Mouse (Mus musculus) limb, embryonic 14.5 days (tissue): ENCODE measurements around the gene Tomm6. TPM values are rescaled to one million over a fixed set of nuclear protein-coding genes. Genes with fewer than 3 reads are reported as not detected.

Experiments
- ATAC-seq: fragments of 200-750 bp; cut with Nextera tagmentation; 2 replicates; pipeline ENCODE4 v1.8.0; 2017; ENCODE audit warnings: low read depth, moderate number of reproducible peaks, moderate TSS enrichment; ENCODE audit not compliant: low FRiP score
- DNase-seq: peaks from one replicate; pipeline ENCODE4 v3.0.0-alpha.2; 2015; ENCODE audit warnings: low spot score
- H3K27ac ChIP-seq: fragments of 300-500 bp; sonication (generic); replicated peaks from 2 replicates; pipeline ENCODE4 v1.5.1; 2014; ENCODE audit warnings: low read depth, mild to moderate bottlenecking, low read length, moderate library complexity, mixed read lengths
- H3K27me3 ChIP-seq: fragments of 300-500 bp; sonication (generic); 2 replicates; pipeline ENCODE4 v1.6.1; 2014; ENCODE audit warnings: low read length, mixed read lengths; ENCODE audit not compliant: control insufficient read depth, insufficient read depth
- H3K36me3 ChIP-seq: fragments of 300-500 bp; sonication (generic); 2 replicates; pipeline ENCODE4 v1.6.1; 2014; ENCODE audit warnings: mild to moderate bottlenecking, low read length, moderate library complexity, mixed read lengths; ENCODE audit not compliant: control insufficient read depth, insufficient read depth
- H3K4me1 ChIP-seq: fragments of 300-500 bp; sonication (generic); 2 replicates; pipeline ENCODE4 v1.6.1; 2014; ENCODE audit warnings: antibody characterized with exemption, low read length, mixed read lengths; ENCODE audit not compliant: control insufficient read depth, insufficient read depth
- H3K4me2 ChIP-seq: fragments of 300-500 bp; sonication (generic); replicated peaks from 2 replicates; pipeline ENCODE4 v1.6.1; 2014; ENCODE audit warnings: low read depth, mild to moderate bottlenecking, low read length, moderate library complexity; ENCODE audit not compliant: severe bottlenecking
- H3K4me3 ChIP-seq: fragments of 300-500 bp; sonication (generic); replicated peaks from 2 replicates; pipeline ENCODE4 v1.5.1; 2014; ENCODE audit warnings: low read length
- H3K9ac ChIP-seq: fragments of 300-500 bp; sonication (generic); 2 replicates; pipeline ENCODE4 v1.6.1; 2014; ENCODE audit warnings: mild to moderate bottlenecking, low read depth, low read length, moderate library complexity; ENCODE audit not compliant: severe bottlenecking
- H3K9me3 ChIP-seq: fragments of 300-500 bp; sonication (generic); 2 replicates; pipeline ENCODE4 v1.6.1; 2016; ENCODE audit warnings: low read length; ENCODE audit not compliant: control insufficient read depth
- POLR2A ChIP-seq: fragments of 200-500 bp; IDR thresholded peaks from 2 replicates; pipeline ENCODE4 v1.8.0; 2012; ENCODE audit warnings: inconsistent platforms, mild to moderate bottlenecking, moderate library complexity, borderline replicate concordance; ENCODE audit not compliant: insufficient read depth, insufficient read length; ENCODE audit errors: extremely low read depth
- WGBS: fragments of 180-500 bp; shearing (Covaris S2); extraction: QIAGEN DNeasy Blood & Tissue Kit; methylation state at CpG from one replicate; pipeline ENCODE4 v1.1.7; 2014; 5-methylcytosine and 5-hydroxymethylcytosine counted together
- polyA plus RNA-seq, 2 experiments: library from polyadenylated mRNA; depleted of rRNA in 1 of 2; stranded (reverse) in 1 of 2; unstranded in 1 of 2; fragments of >200 nt; fragmentation: Nextera tagmentation in 1 of 2; extraction: Ambion mirVana in 1 of 2; gene quantifications; 2 replicates each; pipeline versions ENCODE4 v1.2.1 to v1.2.3; 2012 to 2014

The Tomm6 gene
- polyA plus RNA-seq, 2 experiments, result 130 to 415 TPM

- ATAC-seq, result no peak
Measured at GRCm38 (mm10) chr17:47651953-47652352, 36.2 kb downstream of the Tomm6 start.

GRCm38 (mm10) chr17:47648966-47649365 is 39.2 kb downstream of the Tomm6 start:
- Histone ChIP-seq H3K27ac (no peak overlapping the region), H3K36me3 (peaks cover 4% of the 10 kb centered on the region; the same call in 1 of the 2 replicates), H3K4me2 (no peak overlapping the region), H3K9me3 (no peaks in the 10 kb centered on the region), H3K9ac (no peak overlapping the region), H3K4me1 (no peaks in the 10 kb centered on the region), H3K27me3 (no peaks in the 10 kb centered on the region), H3K4me3 (no peak overlapping the region)
- no peak for DNase-seq
- no peak for TF ChIP-seq POLR2A
- ATAC-seq, result no peak
- WGBS, result 65% methylated on average over 4 of the region's 4 CpGs

More at GRCm38 (mm10) chr17:47651953-47652352, 36.2 kb downstream of the Tomm6 start:
- H3K4me2 ChIP-seq, result no peak overlapping the region
- no peak for TF ChIP-seq POLR2A
- H3K9ac ChIP-seq, result no peak overlapping the region
- H3K27me3 ChIP-seq, result no peaks in the 10 kb centered on the region
- H3K27ac ChIP-seq, result no peak overlapping the region
- no peaks in the 10 kb centered on the region for H3K9me3 ChIP-seq
- peaks cover 9% of the 10 kb centered on the region; the same call in 1 of the 2 replicates for H3K36me3 ChIP-seq
- no peaks in the 10 kb centered on the region for H3K4me1 ChIP-seq
- no peak overlapping the region for H3K4me3 ChIP-seq
- 78% methylated on average over 2 of the region's 2 CpGs for WGBS
- DNase-seq, result no peak

GRCm38 (mm10) chr17:47646683-47647082 is 41.5 kb downstream of the Tomm6 start:
- ATAC-seq, result no peak
- Histone ChIP-seq H3K27ac (no peak overlapping the region), H3K4me3 (no peak overlapping the region), H3K9me3 (no peaks in the 10 kb centered on the region), H3K36me3 (no peaks in the 10 kb centered on the region; the same call in 1 of the 2 replicates), H3K27me3 (no peaks in the 10 kb centered on the region), H3K4me1 (no peaks in the 10 kb centered on the region), H3K9ac (no peak overlapping the region), H3K4me2 (no peak overlapping the region)
- peak; percentile 60 for DNase-seq
- no peak for TF ChIP-seq POLR2A
- WGBS, result 71% methylated on average over 1 of the region's 1 CpGs

DNA sequence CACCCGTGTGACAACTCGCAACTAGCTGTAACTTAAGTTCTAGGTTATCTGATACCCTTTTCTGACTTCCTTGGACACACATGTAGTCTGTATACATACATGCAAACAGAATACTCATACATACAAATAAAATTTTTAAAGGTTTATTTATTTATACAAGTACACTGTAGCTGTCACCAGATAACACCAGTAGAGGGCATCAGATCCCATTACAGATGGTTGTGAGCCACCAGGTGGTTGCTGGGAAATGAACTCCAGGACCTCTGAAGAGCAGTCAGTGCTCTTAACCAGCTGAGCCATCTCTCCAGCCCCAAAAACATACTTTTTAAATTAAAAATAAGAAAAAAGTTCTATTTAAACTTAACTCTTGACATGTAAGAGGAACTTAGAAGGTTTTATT is 45.2 kb downstream of the Tomm6 start:
- no peak for TF ChIP-seq POLR2A
- Histone ChIP-seq H3K27ac (no peak overlapping the region), H3K4me1 (no peaks in the 10 kb centered on the region), H3K4me2 (no peak overlapping the region), H3K9me3 (no peaks in the 10 kb centered on the region), H3K27me3 (no peaks in the 10 kb centered on the region), H3K9ac (no peak overlapping the region), H3K36me3 (no peaks in the 10 kb centered on the region), H3K4me3 (no peak overlapping the region)
- no peak for DNase-seq
- ATAC-seq, result no peak
- WGBS, result 83% methylated on average over 2 of the region's 2 CpGs

Other genes starting within 250 kb of the Tomm6 start
- gene Taf8, start 186.1 kb downstream of the Tomm6 start, polyA plus RNA-seq (2012; rRNA removed), result 46.4 and 52.2 TPM in 2 replicates
- 26.3 and 29.2 TPM in 2 replicates for gene Taf8, start 186.1 kb downstream of the Tomm6 start, polyA plus RNA-seq (2014; fragmentation: Nextera tagmentation; extraction: Ambion mirVana)
- gene Ccnd3, start 183.3 kb downstream of the Tomm6 start, polyA plus RNA-seq (2012; rRNA removed), result 349 and 415 TPM in 2 replicates
- gene Ccnd3, start 183.3 kb downstream of the Tomm6 start, polyA plus RNA-seq (2014; fragmentation: Nextera tagmentation; extraction: Ambion mirVana), result 513 and 520 TPM in 2 replicates
- 19.5 and 20.4 TPM in 2 replicates for gene Bysl, start 76.9 kb downstream of the Tomm6 start, polyA plus RNA-seq (2012; rRNA removed)
- 20.6 and 24.0 TPM in 2 replicates for gene Bysl, start 76.9 kb downstream of the Tomm6 start, polyA plus RNA-seq (2014; fragmentation: Nextera tagmentation; extraction: Ambion mirVana)
- 59.5 and 64.7 TPM in 2 replicates for gene Med20, start 76.8 kb downstream of the Tomm6 start, polyA plus RNA-seq (2012; rRNA removed)
- gene Med20, start 76.8 kb downstream of the Tomm6 start, polyA plus RNA-seq (2014; fragmentation: Nextera tagmentation; extraction: Ambion mirVana), result 50.6 and 55.0 TPM in 2 replicates
- 1.3 and 1.4 TPM in 2 replicates for gene Gm20517, start 76.8 kb downstream of the Tomm6 start, polyA plus RNA-seq (2012; rRNA removed)
- 0.72 and 1.4 TPM in 2 replicates for gene Gm20517, start 76.8 kb downstream of the Tomm6 start, polyA plus RNA-seq (2014; fragmentation: Nextera tagmentation; extraction: Ambion mirVana)
- gene Usp49, start 57.7 kb downstream of the Tomm6 start, polyA plus RNA-seq (2012; rRNA removed), result 17.6 and 20.8 TPM in 2 replicates
- gene Usp49, start 57.7 kb downstream of the Tomm6 start, polyA plus RNA-seq (2014; fragmentation: Nextera tagmentation; extraction: Ambion mirVana), result 5.0 and 5.2 TPM in 2 replicates
- gene Frs3, start 644 bp upstream of the Tomm6 start, polyA plus RNA-seq (2012; rRNA removed), result 16.0 and 26.2 TPM in 2 replicates
- gene Frs3, start 644 bp upstream of the Tomm6 start, polyA plus RNA-seq (2014; fragmentation: Nextera tagmentation; extraction: Ambion mirVana), result 5.4 TPM in 2 replicates
- gene Gm21981, start 6.1 kb upstream of the Tomm6 start, polyA plus RNA-seq (2012; rRNA removed), result 2.6 and 3.0 TPM in 2 replicates
- gene Gm21981, start 6.1 kb upstream of the Tomm6 start, polyA plus RNA-seq (2014; fragmentation: Nextera tagmentation; extraction: Ambion mirVana), result 1.3 and 1.7 TPM in 2 replicates
- 0.52 and 1.9 TPM in 2 replicates for gene Prickle4, start 6.3 kb upstream of the Tomm6 start, polyA plus RNA-seq (2012; rRNA removed)
- 1.3 TPM in 2 replicates for gene Prickle4, start 6.3 kb upstream of the Tomm6 start, polyA plus RNA-seq (2014; fragmentation: Nextera tagmentation; extraction: Ambion mirVana)
- gene Pgc, start 38.5 kb upstream of the Tomm6 start, polyA plus RNA-seq (2012; rRNA removed), result 0.55 and 1.4 TPM in 2 replicates
- 0.18 and 0.23 TPM in 2 replicates for gene Pgc, start 38.5 kb upstream of the Tomm6 start, polyA plus RNA-seq (2014; fragmentation: Nextera tagmentation; extraction: Ambion mirVana)
- 12.2 and 13.2 TPM in 2 replicates for gene Tfeb, start 48.6 kb upstream of the Tomm6 start, polyA plus RNA-seq (2012; rRNA removed)
- gene Tfeb, start 48.6 kb upstream of the Tomm6 start, polyA plus RNA-seq (2014; fragmentation: Nextera tagmentation; extraction: Ambion mirVana), result 10.6 and 11.5 TPM in 2 replicates
- gene Mdfi, start 146.3 kb upstream of the Tomm6 start, polyA plus RNA-seq (2012; rRNA removed), result 281 and 440 TPM in 2 replicates
- gene Mdfi, start 146.3 kb upstream of the Tomm6 start, polyA plus RNA-seq (2014; fragmentation: Nextera tagmentation; extraction: Ambion mirVana), result 57.5 and 64.7 TPM in 2 replicates
- 104 and 165 TPM in 2 replicates for gene Foxp4, start 236.3 kb upstream of the Tomm6 start, polyA plus RNA-seq (2012; rRNA removed)
- 38.6 and 46.0 TPM in 2 replicates for gene Foxp4, start 236.3 kb upstream of the Tomm6 start, polyA plus RNA-seq (2014; fragmentation: Nextera tagmentation; extraction: Ambion mirVana)